Mouse (Mus musculus) v-Abl transformed pro-B cells (cell line): ENCODE data around the gene Kif4.

ENCODE experiments used
- in situ Hi-C, 2 experiments: fragments of 400-800 bp; cut with MboI; formaldehyde crosslinking; loops; one replicate each; pipeline ENCODE4 v1.15.1; 2025; ENCODE audit not compliant: unreplicated experiment in 2 of 2

Kif4 gene

GRCm38 (mm10) chrX:100625546-100625801 lies at the start of gene Kif4:
Kif4 (plus strand) TSS chrX:100625737.
- in situ Hi-C loops, result no loop called here

- in situ Hi-C loops, result no loop called here
Measured at GRCm38 (mm10) chrX:100594791-100595190, 30.7 kb upstream of the Kif4 start, which contains the start of gene P2ry4. P2ry4 (minus strand) TSS chrX:100594869.

GRCm38 (mm10) chrX:100597439-100597838 lies 28.1 kb upstream of the Kif4 start:
- in situ Hi-C loops, result no loop called here

- in situ Hi-C loops, result loop anchor here in 1 of 2 experiments (25.0 kb wide), 1 partner anchor 338 kb away; no protein-coding TSS in a partner anchor
Measured at GRCm38 (mm10) chrX:100599755-100600154, 25.8 kb upstream of the Kif4 start.

GRCm38 (mm10) chrX:100605314-100605713 lies 20.2 kb upstream of the Kif4 start, which contains the start of gene Arr3:
Arr3 (plus strand) TSS chrX:100605497.
- in situ Hi-C loops, result loop anchor here in 1 of 2 experiments (25.0 kb wide), 1 partner anchor 332 kb away; no protein-coding TSS in a partner anchor

GRCm38 (mm10) chrX:100618488-100618887 lies 7.0 kb upstream of the Kif4 start:
- in situ Hi-C loops, result loop anchor here in 1 of 2 experiments (25.0 kb wide), 1 partner anchor 319 kb away; no protein-coding TSS in a partner anchor

- in situ Hi-C loops, result loop anchor here in 1 of 2 experiments (25.0 kb wide), 1 partner anchor 316 kb away; no protein-coding TSS in a partner anchor
Measured at GRCm38 (mm10) chrX:100621366-100621765, 4.2 kb upstream of the Kif4 start.

GRCm38 (mm10) chrX:100624242-100624641 lies 1.3 kb upstream of the Kif4 start:
- in situ Hi-C loops, result loop anchor here in 1 of 2 experiments (25.0 kb wide), 1 partner anchor 313 kb away; no protein-coding TSS in a partner anchor

GRCm38 (mm10) chrX:100625146-100625545 lies 391 bp upstream of the Kif4 start:
- in situ Hi-C loops, result no loop called here

- in situ Hi-C loops, result no loop called here
Measured at GRCm38 (mm10) chrX:100625802-100626793, 561 bp downstream of the Kif4 start, which contains the start of gene Pdzd11. Pdzd11 (minus strand) TSS chrX:100626568.

GRCm38 (mm10) chrX:100629076-100629475 lies 3.5 kb downstream of the Kif4 start:
- in situ Hi-C loops, result no loop called here

GRCm38 (mm10) chrX:100638477-100638876 lies 12.9 kb downstream of the Kif4 start:
- in situ Hi-C loops, result no loop called here

GRCm38 (mm10) chrX:100652848-100653247 lies 27.3 kb downstream of the Kif4 start:
- in situ Hi-C loops, result no loop called here

- in situ Hi-C loops, result no loop called here
Measured at GRCm38 (mm10) chrX:100664825-100665224, 39.3 kb downstream of the Kif4 start.

GRCm38 (mm10) chrX:100678204-100678603 lies 52.7 kb downstream of the Kif4 start:
- in situ Hi-C loops, result no loop called here

- in situ Hi-C loops, result no loop called here
Measured at GRCm38 (mm10) chrX:100686527-100686926, 61.0 kb downstream of the Kif4 start.

GRCm38 (mm10) chrX:100687360-100688032 lies 62.0 kb downstream of the Kif4 start:
- in situ Hi-C loops, result no loop called here

GRCm38 (mm10) chrX:100688033-100688370 lies 62.5 kb downstream of the Kif4 start:
- in situ Hi-C loops, result no loop called here

GRCm38 (mm10) chrX:100696776-100697175 lies 71.2 kb downstream of the Kif4 start:
- in situ Hi-C loops, result no loop called here

- in situ Hi-C loops, result no loop called here
Measured at GRCm38 (mm10) chrX:100708032-100708431, 82.5 kb downstream of the Kif4 start.

- in situ Hi-C loops, result no loop called here
Measured at GRCm38 (mm10) chrX:100716173-100716572, 90.6 kb downstream of the Kif4 start.
